Mouse (Mus musculus) myocyte (in vitro differentiated cells): ENCODE data around the gene Magi3. TPM values are rescaled to one million over a fixed set of nuclear protein-coding genes. Genes with fewer than 3 reads are reported as not detected.

Experiments
- H3K27me3 ChIP-seq: one replicate; pipeline ENCODE4 v1.6.1; 2011; ENCODE audit not compliant: control insufficient read depth, insufficient read depth, insufficient read length
- H3K36me3 ChIP-seq: one replicate; pipeline ENCODE4 v1.6.1; 2011; ENCODE audit not compliant: control insufficient read depth, insufficient read depth
- H3K4me2 ChIP-seq: one replicate; pipeline ENCODE4 v1.6.1; 2011; ENCODE audit warnings: low read depth, control low read depth
- H3K4me3 ChIP-seq: one replicate; pipeline ENCODE4 v1.5.1; 2011; ENCODE audit warnings: mild to moderate bottlenecking, control low read depth, moderate library complexity
- H3K79me2 ChIP-seq: one replicate; pipeline ENCODE4 v1.6.1; 2011; ENCODE audit not compliant: control insufficient read depth, insufficient read depth
- H3ac ChIP-seq: one replicate; pipeline ENCODE4 v1.6.1; 2011; ENCODE audit not compliant: control insufficient read depth, insufficient read length
- CEBPB ChIP-seq: IDR thresholded peaks from 2 replicates; pipeline ENCODE4 v1.6.1; 2011; ENCODE audit warnings: mild to moderate bottlenecking, moderate library complexity; ENCODE audit not compliant: poor library complexity, insufficient read depth, severe bottlenecking
- E2F4 ChIP-seq: IDR thresholded peaks from one replicate; pipeline ENCODE4 v1.6.1; 2011; ENCODE audit warnings: mild to moderate bottlenecking, control low read depth, moderate library complexity; ENCODE audit not compliant: insufficient read depth
- MAX ChIP-seq: IDR thresholded peaks from one replicate; pipeline ENCODE4 v1.6.1; 2011; ENCODE audit warnings: low read depth, mild to moderate bottlenecking, control low read depth
- MYOD1 ChIP-seq, 3 experiments: IDR thresholded peaks; one replicate each; pipeline ENCODE4 v1.6.1; 2011; ENCODE audit warnings: control low read depth in 2 of 3, low read depth in 2 of 3, mild to moderate bottlenecking in 2 of 3, moderate library complexity in 1 of 3; ENCODE audit not compliant: insufficient read length in 2 of 3, control insufficient read depth in 1 of 3
- MYOG ChIP-seq, 3 experiments: IDR thresholded peaks; one replicate each; pipeline ENCODE4 v1.6.1; 2011; ENCODE audit warnings: control low read depth in 2 of 3, low read depth in 2 of 3, mild to moderate bottlenecking in 2 of 3; ENCODE audit not compliant: insufficient read length in 2 of 3, control insufficient read depth in 1 of 3, insufficient read depth in 1 of 3
- POLR2A ChIP-seq: IDR thresholded peaks from one replicate; pipeline ENCODE4 v1.6.1; 2011; ENCODE audit warnings: low read depth, mild to moderate bottlenecking, control low read depth, moderate library complexity; ENCODE audit not compliant: insufficient read length
- POLR2AphosphoS2 ChIP-seq: IDR thresholded peaks from one replicate; pipeline ENCODE4 v1.6.1; 2011; ENCODE audit warnings: low read depth, control low read depth; ENCODE audit not compliant: insufficient read length
- REST ChIP-seq: IDR thresholded peaks from one replicate; pipeline ENCODE4 v1.6.1; 2011; ENCODE audit warnings: mild to moderate bottlenecking, control low read depth, moderate library complexity; ENCODE audit not compliant: insufficient read depth, insufficient read length
- SRF ChIP-seq: IDR thresholded peaks from one replicate; pipeline ENCODE4 v1.6.1; 2011; ENCODE audit warnings: low read depth; ENCODE audit not compliant: control insufficient read depth, insufficient read length
- TCF12 ChIP-seq: IDR thresholded peaks from one replicate; pipeline ENCODE4 v1.6.1; 2011; ENCODE audit warnings: mild to moderate bottlenecking, control low read depth; ENCODE audit not compliant: poor library complexity, insufficient read depth, severe bottlenecking
- TCF3 ChIP-seq: IDR thresholded peaks from one replicate; pipeline ENCODE4 v1.6.1; 2011; ENCODE audit warnings: low read depth, control low read depth; ENCODE audit not compliant: insufficient read length
- USF1 ChIP-seq: IDR thresholded peaks from one replicate; pipeline ENCODE4 v1.6.1; 2011; ENCODE audit warnings: low read depth, mild to moderate bottlenecking, control low read depth, moderate library complexity
- polyA plus RNA-seq: library from polyadenylated mRNA; unstranded; fragments of >200 nt; fragmentation: generic; extraction: Trizol; gene quantifications from one replicate; pipeline ENCODE4 v1.2.1, GENCODE M21; 2012; ENCODE audit warnings: missing spikeins

Magi3 gene
- polyA plus RNA-seq, 1 experiment = 5.5 TPM

- H3K79me2 ChIP-seq = no peaks in the 10 kb centered on the region
- no peak overlapping the region for H3K4me3 ChIP-seq
- TF ChIP-seq USF1 (no peak), SRF (no peak), TCF12 (no peak), POLR2A (no peak), REST (no peak), CEBPB (no peak), MYOD1 (IDR thresholded peaks at IDR 0.05; ENCODE audit: control insufficient read depth in 1 of 3, insufficient read length in 2 of 3, low read depth in 2 of 3) (no peak), MAX (no peak), TCF3 (no peak), POLR2AphosphoS2 (no peak), E2F4 (no peak), MYOG (IDR thresholded peaks at IDR 0.05; ENCODE audit: control insufficient read depth in 1 of 3, insufficient read depth in 1 of 3, insufficient read length in 2 of 3, low read depth in 2 of 3) (no peak)
- no peaks in the 10 kb centered on the region for H3K27me3 ChIP-seq
- H3ac ChIP-seq = no peak overlapping the region
- H3K36me3 ChIP-seq = peaks cover 5% of the 10 kb centered on the region
- H3K4me2 ChIP-seq = no peak overlapping the region
These were observed 150.8 kb downstream of the Magi3 start for GRCm38 (mm10) chr3:104069395-104069794.

GRCm38 (mm10) chr3:104059001-104059622 lies 161.1 kb downstream of the Magi3 start:
- no peak overlapping the region for H3ac ChIP-seq
- TF ChIP-seq E2F4 = no peak
- TF ChIP-seq POLR2A = no peak
- TF ChIP-seq MYOG (IDR thresholded peaks at IDR 0.05; ENCODE audit: control insufficient read depth in 1 of 3, insufficient read depth in 1 of 3, insufficient read length in 2 of 3, low read depth in 2 of 3) = no peak
- no peak for TF ChIP-seq SRF
- TF ChIP-seq USF1 = no peak
- no peak overlapping the region for H3K4me2 ChIP-seq
- no peaks in the 10 kb centered on the region for H3K27me3 ChIP-seq
- no peaks in the 10 kb centered on the region for H3K36me3 ChIP-seq
- no peak overlapping the region for H3K4me3 ChIP-seq
- no peaks in the 10 kb centered on the region for H3K79me2 ChIP-seq

- peaks cover 8% of the 10 kb centered on the region for H3K36me3 ChIP-seq
- H3K4me3 ChIP-seq = no peak overlapping the region
- no peaks in the 10 kb centered on the region for H3K27me3 ChIP-seq
- no peak overlapping the region for H3ac ChIP-seq
- TF ChIP-seq POLR2AphosphoS2 = no peak
- TF ChIP-seq REST = no peak
- TF ChIP-seq TCF3 = no peak
- no peak for TF ChIP-seq POLR2A
- TF ChIP-seq MYOD1 (IDR thresholded peaks at IDR 0.05; ENCODE audit: control insufficient read depth in 1 of 3, insufficient read length in 2 of 3, low read depth in 2 of 3) = no peak
- H3K79me2 ChIP-seq = no peaks in the 10 kb centered on the region
- H3K4me2 ChIP-seq = no peak overlapping the region
These were observed 187.4 kb downstream of the Magi3 start for GRCm38 (mm10) chr3:104032747-104033146.

GRCm38 (mm10) chr3:104032086-104032485 lies 188.1 kb downstream of the Magi3 start:
- no peaks in the 10 kb centered on the region for H3K79me2 ChIP-seq
- H3K4me2 ChIP-seq = no peak overlapping the region
- no peak for TF ChIP-seq CEBPB
- no peak for TF ChIP-seq REST
- no peak for TF ChIP-seq TCF3
- no peak for TF ChIP-seq MYOD1 (IDR thresholded peaks at IDR 0.05; ENCODE audit: control insufficient read depth in 1 of 3, insufficient read length in 2 of 3, low read depth in 2 of 3)
- no peak for TF ChIP-seq MYOG (IDR thresholded peaks at IDR 0.05; ENCODE audit: control insufficient read depth in 1 of 3, insufficient read depth in 1 of 3, insufficient read length in 2 of 3, low read depth in 2 of 3)
- TF ChIP-seq SRF = no peak
- no peak for TF ChIP-seq MAX
- no peak for TF ChIP-seq USF1
- TF ChIP-seq POLR2AphosphoS2 = no peak
- TF ChIP-seq E2F4 = no peak
- TF ChIP-seq TCF12 = no peak
- TF ChIP-seq POLR2A = no peak
- H3ac ChIP-seq = no peak overlapping the region
- H3K4me3 ChIP-seq = no peak overlapping the region
- no peaks in the 10 kb centered on the region for H3K27me3 ChIP-seq
- H3K36me3 ChIP-seq = peaks cover 11% of the 10 kb centered on the region

- no peaks in the 10 kb centered on the region for H3K79me2 ChIP-seq
- no peak for TF ChIP-seq REST
- no peak for TF ChIP-seq USF1
- TF ChIP-seq TCF12 = no peak
- no peak for TF ChIP-seq POLR2A
- no peak for TF ChIP-seq MAX
- TF ChIP-seq SRF = no peak
- no peak for TF ChIP-seq MYOG (IDR thresholded peaks at IDR 0.05; ENCODE audit: control insufficient read depth in 1 of 3, insufficient read depth in 1 of 3, insufficient read length in 2 of 3, low read depth in 2 of 3)
- no peak for TF ChIP-seq CEBPB
- TF ChIP-seq POLR2AphosphoS2 = no peak
- TF ChIP-seq MYOD1 (IDR thresholded peaks at IDR 0.05; ENCODE audit: control insufficient read depth in 1 of 3, insufficient read length in 2 of 3, low read depth in 2 of 3) = no peak
- TF ChIP-seq E2F4 = no peak
- no peak for TF ChIP-seq TCF3
- peaks cover 10% of the 10 kb centered on the region for H3K36me3 ChIP-seq
- no peak overlapping the region for H3ac ChIP-seq
- no peak overlapping the region for H3K4me2 ChIP-seq
- H3K27me3 ChIP-seq = no peaks in the 10 kb centered on the region
- H3K4me3 ChIP-seq = no peak overlapping the region
These were observed 193.2 kb downstream of the Magi3 start for GRCm38 (mm10) chr3:104026938-104027337.
